Mouse (Mus musculus) left cerebral cortex, postnatal 14 days (tissue): Measurements from ENCODE around the gene Cox7a1. TPM values are rescaled to one million over a fixed set of nuclear protein-coding genes. Genes with fewer than 3 reads are reported as not detected.
A peak's percentile ranks its signal among the peaks of the same experiment; 100 is the strongest.

Experiments used
- DNase-seq, 2 experiments: peaks; one replicate each; pipeline ENCODE4 v3.0.0; 2021 to 2022; ENCODE audit warnings: low spot score in 2 of 2, mixed read lengths in 1 of 2
- intact Hi-C: fragments of 180-260 bp; cut with DNase I; formaldehyde crosslinking; loops from one replicate; pipeline ENCODE4 v1.15.1; 2025
- total RNA-seq, 2 experiments: library from RNA; stranded (reverse); gene quantifications; 2 replicates each; pipeline ENCODE4 v1.2.3; 2021

Gene Cox7a1
- total RNA-seq, 2 experiments from 2014 or later: 3.4 to 4.9 TPM

GRCm38 (mm10) chr7:30213881-30214280, 29.9 kb downstream of the Cox7a1 start:
- no peak for DNase-seq
- intact Hi-C loops: no loop called here

DNA sequence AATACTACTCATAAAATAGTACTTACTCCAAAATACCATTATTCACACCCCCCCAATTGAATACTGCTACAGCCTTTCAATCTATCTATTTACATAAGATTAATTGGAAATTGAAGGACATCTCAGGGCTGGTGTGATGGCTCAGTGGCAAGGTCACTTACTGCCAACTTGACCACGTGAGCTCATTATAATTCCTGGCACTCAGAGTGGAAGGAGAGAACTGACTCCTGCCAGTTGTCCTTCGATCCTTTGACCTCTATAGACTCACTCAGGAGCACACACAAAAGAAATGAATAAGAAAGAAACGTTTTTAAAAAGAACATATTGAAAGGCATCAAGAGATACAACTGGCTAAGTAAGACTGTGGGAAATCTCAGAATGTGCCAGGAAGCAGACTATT, 31.9 kb downstream of the Cox7a1 start:
- no peak for DNase-seq
- intact Hi-C loops: loop anchor here (5.0 kb wide), 1 partner anchor 34 kb away; the partner anchor contains the start of gene Cox7a1

DNA sequence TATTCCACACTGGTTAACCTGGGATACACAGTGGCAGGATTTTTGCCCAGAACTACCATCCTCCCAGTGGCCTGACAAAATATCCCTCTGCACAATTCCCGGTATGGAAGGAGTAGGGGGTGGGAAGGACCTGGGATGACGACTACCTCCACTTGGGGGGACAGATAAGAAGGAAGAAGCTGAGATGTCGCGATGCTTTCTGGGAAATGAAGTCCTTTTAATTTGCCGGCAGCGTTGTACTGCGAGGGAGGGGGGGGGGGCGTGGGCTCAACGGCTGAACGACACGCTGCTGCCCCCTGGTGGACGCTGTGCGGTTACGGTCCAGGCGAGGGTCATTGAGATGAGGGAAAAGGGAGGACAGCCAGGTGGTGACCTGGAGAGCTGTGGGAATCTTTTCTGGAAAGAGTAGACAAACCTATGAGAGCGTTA, 32.8 kb downstream of the Cox7a1 start:
- DNase-seq: peak; percentile 72 to 75
- intact Hi-C loops: loop anchor here (5.0 kb wide), 1 partner anchor 34 kb away; the partner anchor contains the start of gene Cox7a1

- intact Hi-C loops: loop anchor here (5.0 kb wide), 1 partner anchor 35 kb away; the partner anchor contains the start of gene Cox7a1
- DNase-seq: no peak
These were observed 33.3 kb downstream of the Cox7a1 start for GRCm38 (mm10) chr7:30217277-30217676.

DNA sequence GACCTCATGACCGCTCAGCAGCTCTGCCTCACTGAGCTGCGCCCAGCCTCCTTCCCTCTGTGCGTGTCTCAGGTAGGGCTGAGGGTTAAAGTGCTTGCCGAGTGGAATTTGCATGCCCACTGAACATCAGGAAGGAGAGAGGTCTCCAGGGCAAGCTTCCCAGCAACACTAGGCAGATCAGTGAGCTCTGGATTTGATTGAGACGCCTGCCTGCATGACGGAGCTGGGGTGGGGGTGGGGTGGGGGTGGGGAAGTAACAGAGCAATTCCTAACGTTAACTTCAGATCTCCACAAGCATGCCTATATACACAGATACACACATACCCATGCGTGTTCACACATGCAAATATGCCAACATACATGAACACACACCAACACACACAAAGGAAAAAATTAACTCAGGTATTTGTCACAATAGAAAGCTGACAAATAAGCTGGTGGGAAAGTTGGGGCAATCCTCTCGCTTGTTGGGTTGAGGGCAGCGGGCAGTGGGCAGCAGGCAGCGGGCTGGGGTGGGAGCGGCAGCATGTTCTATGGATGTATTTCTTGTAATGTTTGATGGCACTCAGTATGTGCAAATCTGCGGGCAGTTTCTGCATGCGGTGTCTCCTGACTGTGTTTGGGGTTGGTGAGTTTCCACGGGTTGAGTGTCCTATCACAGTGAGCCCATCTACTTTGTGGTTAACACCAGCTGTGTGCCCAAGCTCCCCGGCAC, 35.5 kb downstream of the Cox7a1 start:
- DNase-seq: peak; percentile 38 to 46
- intact Hi-C loops: loop anchor here (5.0 kb wide), 1 partner anchor 37 kb away; the partner anchor contains the start of gene Cox7a1

DNA sequence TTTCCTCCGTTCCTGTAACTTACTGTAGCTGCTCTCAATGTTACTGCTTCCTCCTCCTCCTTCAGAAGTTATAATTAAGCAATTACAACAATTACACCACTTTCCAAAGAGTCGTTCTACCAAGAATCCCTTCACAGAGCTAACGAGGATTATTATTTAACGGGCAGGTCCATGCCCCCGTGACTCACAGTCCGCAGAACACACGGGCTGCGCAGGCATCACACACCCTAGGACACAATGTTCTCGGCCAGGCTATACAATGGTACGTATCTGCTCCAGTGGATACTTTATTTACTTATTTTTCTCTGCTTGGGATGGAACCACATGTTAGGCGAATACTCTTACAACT, 36.0 kb downstream of the Cox7a1 start:
- intact Hi-C loops: no loop called here
- no peak for DNase-seq

GRCm38 (mm10) chr7:30221433-30221832, 37.5 kb downstream of the Cox7a1 start:
- no peak for DNase-seq
- intact Hi-C loops: no loop called here

DNA sequence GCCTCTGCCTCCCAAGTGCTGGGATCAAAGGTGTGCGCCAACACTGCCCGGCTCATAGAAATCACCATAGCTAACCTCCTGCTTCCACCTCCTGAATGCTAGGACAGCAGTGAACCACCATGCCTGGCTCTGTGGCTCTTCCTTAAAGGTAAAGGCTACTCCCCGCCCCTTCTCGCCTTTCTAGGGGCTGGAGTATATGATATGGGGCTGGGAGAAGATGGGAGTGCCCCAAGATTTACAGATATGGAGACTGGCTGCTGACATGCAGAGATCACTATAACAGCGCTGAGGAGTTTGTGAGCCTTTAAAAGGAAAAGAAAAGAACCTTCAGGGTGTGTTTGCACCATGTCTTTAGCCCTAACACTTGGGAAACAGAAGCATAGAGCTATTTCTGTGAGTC, 38.3 kb downstream of the Cox7a1 start:
- DNase-seq: no peak
- intact Hi-C loops: no loop called here

DNA sequence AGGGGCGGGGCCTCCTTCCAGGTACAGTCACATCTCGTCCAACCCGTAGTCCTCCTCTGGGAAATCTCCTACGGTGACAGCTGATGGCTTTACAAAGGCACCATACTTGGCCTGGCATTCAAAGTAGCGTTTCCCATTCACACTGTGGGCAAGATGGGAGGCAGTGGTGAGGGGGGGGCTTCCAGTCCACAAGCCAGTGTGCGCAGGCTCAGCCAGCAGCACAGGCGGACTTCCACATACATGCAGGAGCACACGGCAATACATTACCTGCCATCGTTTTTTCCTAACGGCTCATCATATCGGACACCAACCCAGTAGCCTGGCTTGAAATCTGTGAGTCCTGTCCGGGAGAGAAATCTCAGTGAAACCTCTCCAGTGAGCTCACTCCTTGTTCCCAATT, 40.3 kb downstream of the Cox7a1 start:
- intact Hi-C loops: no loop called here
- no peak for DNase-seq

DNA sequence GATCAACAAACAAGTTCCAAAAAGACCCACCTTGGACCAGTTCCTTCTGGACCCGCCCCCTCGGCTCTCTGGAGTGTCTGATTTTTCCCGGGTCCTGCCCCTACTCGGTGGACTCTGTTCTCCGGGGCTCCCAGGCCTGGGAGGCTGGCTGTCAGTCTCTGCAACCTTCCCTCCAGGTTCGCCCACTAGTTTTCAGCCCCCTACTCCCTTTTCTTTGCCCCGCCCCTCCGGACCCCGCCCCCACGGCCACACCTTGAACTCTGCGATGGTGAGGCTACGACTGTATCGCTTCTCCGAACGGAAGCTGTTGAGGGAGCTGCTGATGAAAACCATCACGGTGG, 47.4 kb downstream of the Cox7a1 start:
- intact Hi-C loops: loop anchor here (5.0 kb wide), 1 partner anchor 61 kb away; the partner anchor contains the start of gene Clip3
- no peak for DNase-seq

DNA sequence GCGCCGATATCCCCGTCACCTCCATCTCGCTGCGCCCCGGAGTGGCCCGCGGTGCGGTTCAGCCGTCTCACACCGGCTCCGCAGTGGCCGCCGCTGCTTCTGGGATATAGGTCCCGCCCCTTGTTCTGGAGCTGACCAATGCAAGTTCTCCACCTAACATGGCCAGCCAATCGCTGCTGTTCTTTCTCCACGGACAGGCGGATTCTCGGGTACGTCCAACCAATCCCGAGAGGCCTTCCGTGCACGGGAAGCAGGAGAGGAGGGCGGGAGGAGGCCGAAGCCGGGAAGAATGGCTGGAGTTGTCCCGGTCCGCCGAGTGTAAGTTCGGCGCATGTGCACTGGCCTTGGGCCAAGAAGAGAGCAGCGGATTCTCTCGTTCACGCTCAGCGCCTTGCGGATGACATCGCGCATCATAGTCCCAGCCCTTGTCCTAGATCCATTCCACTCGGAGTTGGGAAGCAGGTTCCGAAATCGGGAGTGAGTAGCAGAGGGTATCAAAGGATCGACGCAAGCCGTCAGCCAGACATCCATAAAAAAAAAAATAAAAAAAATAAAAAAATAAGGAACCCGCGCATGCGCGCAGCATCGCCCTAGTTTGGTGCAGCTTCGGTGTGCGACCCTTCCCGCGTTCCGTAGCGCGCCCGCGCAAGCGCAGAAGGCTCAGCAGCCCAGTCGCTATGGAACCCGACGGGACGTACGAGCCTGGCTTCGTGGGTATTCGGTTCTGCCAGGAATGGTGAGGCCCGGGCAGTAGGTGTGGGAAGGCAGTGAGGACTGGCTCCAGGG, 47.9 kb downstream of the Cox7a1 start, which contains the start of the genes Polr2i and Tbcb:
Polr2i (plus strand) TSS at position 280 of the 786 bp plus-strand sequence.
Tbcb (minus strand) TSS at position 604 of the 786 bp plus-strand sequence.
- DNase-seq: peak; percentile 99
- intact Hi-C loops: loop anchor here (5.0 kb wide), 1 partner anchor 60 kb away; the partner anchor contains the start of gene Clip3

GRCm38 (mm10) chr7:30232631-30233148, 48.7 kb downstream of the Cox7a1 start:
- intact Hi-C loops: loop anchor here (5.0 kb wide), 1 partner anchor 60 kb away; the partner anchor contains the start of gene Clip3
- DNase-seq: peak; percentile 57 to 81

GRCm38 (mm10) chr7:30233387-30233786, 49.4 kb downstream of the Cox7a1 start:
- no peak for DNase-seq
- intact Hi-C loops: loop anchor here (5.0 kb wide), 1 partner anchor 59 kb away; the partner anchor contains the start of gene Clip3

DNA sequence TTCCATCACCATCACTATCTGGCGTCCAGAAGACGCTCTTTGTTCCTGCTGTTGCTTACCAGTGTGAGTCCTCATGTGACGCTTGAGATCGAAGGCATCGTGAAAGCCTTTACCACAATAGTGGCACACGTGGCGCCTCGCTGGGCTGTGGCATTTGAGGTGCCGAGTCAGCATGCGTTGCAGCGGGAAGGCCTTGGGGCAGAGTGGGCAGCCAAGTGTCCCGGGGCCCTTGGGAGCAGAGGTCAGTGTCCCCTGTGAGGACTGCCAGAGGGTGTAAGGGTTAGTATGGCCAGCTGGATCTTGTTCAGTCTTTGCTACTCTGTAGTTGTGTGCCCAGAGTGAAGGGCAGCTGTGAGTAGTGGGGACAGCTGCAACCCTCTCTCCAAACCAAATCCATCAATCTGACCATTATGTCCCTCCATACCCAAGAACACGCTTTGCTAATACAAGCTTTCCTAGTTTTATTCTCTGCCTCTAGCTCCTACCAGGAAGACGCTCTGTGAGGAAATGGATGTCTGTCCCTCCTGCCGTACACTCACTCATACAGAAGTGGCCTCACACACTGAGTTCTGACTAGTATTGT, 50.4 kb downstream of the Cox7a1 start:
- DNase-seq: no peak
- intact Hi-C loops: loop anchor here (5.0 kb wide), 1 partner anchor 58 kb away; the partner anchor contains the start of gene Clip3

DNA sequence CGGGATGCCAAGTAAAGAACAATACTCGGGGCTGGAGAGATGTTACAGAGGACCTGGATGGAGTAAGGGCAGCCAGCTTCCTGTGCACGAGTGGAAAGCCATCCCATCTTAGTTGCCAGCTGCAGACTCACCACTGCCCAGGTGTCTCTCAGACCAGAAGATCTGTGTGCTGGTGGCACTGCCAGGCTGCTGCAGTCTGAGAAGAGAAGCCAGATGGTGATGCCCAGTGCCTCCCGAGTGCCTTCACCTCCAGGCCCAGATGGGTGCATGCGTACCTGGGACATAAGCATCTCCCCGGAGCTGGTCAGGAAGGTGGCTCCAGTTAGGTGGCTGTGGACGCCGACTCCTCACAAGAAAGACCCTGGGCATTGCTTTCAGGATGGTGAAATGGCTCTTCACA, 51.1 kb downstream of the Cox7a1 start:
- DNase-seq: no peak
- intact Hi-C loops: loop anchor here (5.0 kb wide), 1 partner anchor 37 kb away; no protein-coding TSS in a partner anchor

DNA sequence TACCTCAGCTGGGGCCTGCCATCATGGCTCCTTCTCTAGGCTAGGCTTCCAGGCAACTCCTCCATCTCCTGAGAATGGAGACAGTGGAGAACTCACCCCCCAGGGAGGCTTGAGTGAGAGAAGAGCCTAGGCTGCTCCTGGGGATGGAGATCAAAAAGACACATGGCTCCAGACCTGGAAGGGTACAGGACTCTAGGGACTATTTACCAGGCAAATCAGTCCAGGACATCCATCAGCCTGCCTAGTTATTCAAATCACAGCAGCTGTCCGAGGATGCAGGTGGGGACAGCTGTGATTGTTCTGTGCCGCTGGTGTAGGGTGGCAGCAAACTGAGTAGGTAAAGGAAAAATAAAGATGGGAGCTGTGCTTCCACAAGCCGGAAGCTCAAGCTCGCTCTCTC, 51.7 kb downstream of the Cox7a1 start, which contains the start of gene Ovol3:
Ovol3 (minus strand) TSS at position 101 of the 400 bp plus-strand sequence.
- DNase-seq: no peak
- intact Hi-C loops: loop anchor here (5.0 kb wide), 1 partner anchor 37 kb away; no protein-coding TSS in a partner anchor
